Mouse (Mus musculus) liver, embryonic 15.5 days (tissue): ENCODE measurements around the gene Spg11. TPM values are rescaled to one million over a fixed set of nuclear protein-coding genes. Genes with fewer than 3 reads are reported as not detected.

Experiments used
- ATAC-seq: fragments of 200-750 bp; cut with Nextera tagmentation; 2 replicates; pipeline ENCODE4 v1.8.0; 2017; ENCODE audit warnings: moderate number of reproducible peaks, mild to moderate bottlenecking, moderate library complexity; ENCODE audit not compliant: insufficient read depth
- H3K27ac ChIP-seq: fragments of 300-500 bp; sonication (generic); replicated peaks from 2 replicates; pipeline ENCODE4 v1.5.1; 2015; ENCODE audit warnings: mild to moderate bottlenecking, inconsistent platforms
- H3K27me3 ChIP-seq: fragments of 300-500 bp; sonication (generic); 2 replicates; pipeline ENCODE4 v1.6.1; 2015; ENCODE audit warnings: mild to moderate bottlenecking, inconsistent platforms
- H3K36me3 ChIP-seq: fragments of 300-500 bp; sonication (generic); replicated peaks from 2 replicates; pipeline ENCODE4 v1.6.1; 2015; ENCODE audit warnings: moderate library complexity, mild to moderate bottlenecking, inconsistent platforms
- H3K4me1 ChIP-seq: fragments of 300-500 bp; sonication (generic); replicated peaks from 2 replicates; pipeline ENCODE4 v1.6.1; 2015; ENCODE audit warnings: inconsistent platforms
- H3K4me2 ChIP-seq: fragments of 300-500 bp; sonication (generic); 2 replicates; pipeline ENCODE4 v1.6.1; 2015; ENCODE audit warnings: moderate library complexity, mild to moderate bottlenecking, inconsistent platforms
- H3K4me3 ChIP-seq: fragments of 300-500 bp; sonication (generic); replicated peaks from 2 replicates; pipeline ENCODE4 v1.5.1; 2015; ENCODE audit warnings: mild to moderate bottlenecking, inconsistent platforms
- H3K9ac ChIP-seq: fragments of 300-500 bp; sonication (generic); 2 replicates; pipeline ENCODE4 v1.6.1; 2015; ENCODE audit warnings: moderate library complexity, mild to moderate bottlenecking, inconsistent platforms
- H3K9me3 ChIP-seq: fragments of 300-500 bp; sonication (generic); replicated peaks from 2 replicates; pipeline ENCODE4 v1.6.1; 2016; ENCODE audit warnings: inconsistent platforms
- WGBS: fragments of 180-500 bp; shearing (Covaris S2); methylation state at CpG from one replicate; pipeline ENCODE4 v1.1.7; 2015; ENCODE audit warnings: mixed read lengths; ENCODE audit not compliant: insufficient replicate concordance; 5-methylcytosine and 5-hydroxymethylcytosine counted together
- polyA plus RNA-seq: library from polyadenylated mRNA; unstranded; fragments of >200 nt; fragmentation: Nextera tagmentation; extraction: Ambion mirVana; gene quantifications from 2 replicates; pipeline ENCODE4 v1.2.1, GENCODE M21; 2015

Spg11 gene
- polyA plus RNA-seq, 1 experiment from 2014 or later: 2.7 TPM

- WGBS: 60% methylated on average over 2 of the region's 2 CpGs
- peaks cover 23% of the 10 kb centered on the region for H3K36me3 ChIP-seq
- H3K4me2 ChIP-seq: no peak overlapping the region
- no peak overlapping the region for H3K4me3 ChIP-seq
- peak overlapping the region; percentile 20; the same call in 1 of the 2 replicates for H3K27ac ChIP-seq
- no peaks in the 10 kb centered on the region for H3K9me3 ChIP-seq
- H3K27me3 ChIP-seq: no peaks in the 10 kb centered on the region
- no peak for ATAC-seq
- H3K9ac ChIP-seq: no peak overlapping the region
- H3K4me1 ChIP-seq: peaks cover 46% of the 10 kb centered on the region
These were observed 37.1 kb upstream of the Spg11 start for GRCm38 (mm10) chr2:122155292-122155691.

GRCm38 (mm10) chr2:122154479-122154878 lies 36.3 kb upstream of the Spg11 start:
- H3K36me3 ChIP-seq: peaks cover 23% of the 10 kb centered on the region
- H3K27ac ChIP-seq: no peak overlapping the region
- no peaks in the 10 kb centered on the region for H3K27me3 ChIP-seq
- no peak for ATAC-seq
- WGBS: 77% methylated on average over 2 of the region's 2 CpGs
- peaks cover 49% of the 10 kb centered on the region for H3K4me1 ChIP-seq
- H3K9me3 ChIP-seq: no peaks in the 10 kb centered on the region
- H3K9ac ChIP-seq: no peak overlapping the region
- H3K4me2 ChIP-seq: no peak overlapping the region
- H3K4me3 ChIP-seq: no peak overlapping the region

DNA sequence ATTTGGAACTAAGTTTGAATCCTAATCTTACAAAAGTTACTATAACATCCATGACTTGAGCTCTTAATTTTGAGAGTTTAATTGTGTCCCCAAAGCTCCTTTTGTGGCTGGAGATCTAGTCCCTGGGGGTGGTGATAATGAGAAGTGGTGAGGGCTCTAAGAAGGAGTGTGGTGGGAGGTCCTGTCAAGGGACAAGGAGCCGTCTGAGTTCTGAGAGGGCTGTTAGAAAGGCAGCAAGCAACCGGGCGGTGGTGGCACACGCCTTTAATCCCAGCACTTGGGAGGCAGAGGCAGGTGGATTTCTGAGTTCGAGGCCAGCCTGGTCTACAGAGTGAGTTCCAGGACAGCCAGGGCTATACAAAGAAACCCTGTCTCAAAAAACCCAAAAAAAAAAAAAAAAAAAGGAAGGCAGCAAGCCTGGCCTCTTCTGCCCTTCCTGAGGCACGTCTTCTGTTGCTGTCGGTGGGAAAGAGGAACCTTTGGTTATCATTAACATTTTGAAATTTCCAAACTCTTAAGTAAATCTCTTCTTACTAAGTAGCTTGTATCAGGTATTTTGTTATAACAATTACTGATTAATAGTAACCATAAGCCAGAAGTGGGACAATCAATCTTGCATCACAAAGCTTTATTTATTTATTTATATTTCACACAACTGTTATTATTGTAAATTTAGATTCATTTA lies 35.6 kb upstream of the Spg11 start:
- Histone ChIP-seq H3K36me3 (peaks cover 23% of the 10 kb centered on the region), H3K9me3 (no peaks in the 10 kb centered on the region), H3K27me3 (no peaks in the 10 kb centered on the region), H3K4me1 (peaks cover 52% of the 10 kb centered on the region), H3K27ac (0 out of 2 replicates have a peak overlapping the region, but pooled peaks have one; percentile 22), H3K9ac (no peak overlapping the region), H3K4me2 (no peak overlapping the region), H3K4me3 (no peak overlapping the region)
- no peak for ATAC-seq
- WGBS: 37% methylated on average over 7 of the region's 7 CpGs

DNA sequence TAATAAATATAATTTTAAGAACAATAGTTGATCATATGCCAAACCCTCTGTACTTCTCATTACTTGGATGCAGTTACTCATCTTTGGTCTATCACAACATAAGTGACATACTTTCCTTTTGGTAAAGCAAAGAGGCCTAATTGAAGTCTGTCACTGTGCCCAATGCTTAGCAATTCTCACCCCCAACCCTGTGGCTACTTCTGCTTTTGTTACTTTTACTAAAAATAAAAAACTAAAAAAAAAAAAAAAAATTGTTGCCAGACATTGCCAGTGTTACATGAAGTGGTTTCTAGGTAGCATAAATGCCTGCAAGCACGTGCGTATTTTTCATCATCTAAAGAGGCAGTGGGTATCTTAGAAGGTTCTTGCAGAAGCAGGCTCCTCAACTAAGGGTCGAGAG lies 34.7 kb upstream of the Spg11 start:
- H3K36me3 ChIP-seq: peaks cover 23% of the 10 kb centered on the region
- no peaks in the 10 kb centered on the region for H3K9me3 ChIP-seq
- 63% methylated on average over 3 of the region's 3 CpGs for WGBS
- no peaks in the 10 kb centered on the region for H3K27me3 ChIP-seq
- H3K27ac ChIP-seq: peak overlapping the region; percentile 39; the same call in 1 of the 2 replicates
- no peak overlapping the region for H3K4me3 ChIP-seq
- no peak overlapping the region for H3K9ac ChIP-seq
- peaks cover 62% of the 10 kb centered on the region for H3K4me1 ChIP-seq
- no peak for ATAC-seq
- no peak overlapping the region for H3K4me2 ChIP-seq

DNA sequence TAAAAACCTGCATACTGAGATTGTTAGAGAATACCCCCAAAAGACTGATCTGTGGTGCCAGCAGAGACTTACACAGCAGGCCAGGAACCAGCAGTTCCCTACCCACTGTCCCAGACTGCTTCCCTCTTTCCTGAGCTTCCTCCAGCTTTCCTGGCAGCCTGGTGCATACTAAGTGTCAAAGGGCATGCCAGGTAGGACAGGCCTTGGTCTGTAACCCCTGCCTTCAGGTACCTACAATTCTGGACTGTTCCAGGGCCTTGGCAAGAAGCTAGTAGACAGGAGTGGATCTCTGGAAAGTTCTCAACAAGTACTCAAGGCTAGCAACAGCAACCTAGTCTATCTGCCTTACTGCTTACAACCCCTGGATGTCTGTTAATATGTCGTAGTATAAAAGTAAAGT lies 33.0 kb upstream of the Spg11 start:
- H3K27me3 ChIP-seq: no peaks in the 10 kb centered on the region
- H3K36me3 ChIP-seq: peaks cover 23% of the 10 kb centered on the region
- H3K4me2 ChIP-seq: no peak overlapping the region
- H3K4me1 ChIP-seq: peaks cover 68% of the 10 kb centered on the region
- no peak overlapping the region for H3K27ac ChIP-seq
- WGBS: 61% methylated on average over 1 of the region's 1 CpGs
- no peak for ATAC-seq
- no peak overlapping the region for H3K4me3 ChIP-seq
- no peaks in the 10 kb centered on the region for H3K9me3 ChIP-seq
- no peak overlapping the region for H3K9ac ChIP-seq

DNA sequence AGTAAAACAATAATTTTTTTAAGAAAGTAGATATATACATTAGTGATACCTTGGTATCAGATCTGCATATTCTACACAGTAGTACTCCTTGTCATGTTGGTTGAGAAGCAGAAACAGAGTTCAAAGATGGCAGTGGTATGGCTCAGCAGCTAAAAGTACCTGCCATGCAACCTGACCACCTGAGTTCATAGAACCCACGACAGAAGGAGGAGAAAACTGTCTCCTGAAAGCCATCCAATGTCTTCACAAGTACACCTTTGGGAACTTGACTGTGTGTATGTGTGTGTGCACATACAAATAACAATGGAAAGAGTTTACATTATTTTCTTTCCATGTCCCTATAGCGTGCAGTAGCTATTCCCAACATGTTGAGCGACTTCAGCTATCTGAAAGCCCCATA lies 31.5 kb upstream of the Spg11 start:
- H3K9ac ChIP-seq: no peak overlapping the region
- peaks cover 23% of the 10 kb centered on the region for H3K36me3 ChIP-seq
- H3K27me3 ChIP-seq: no peaks in the 10 kb centered on the region
- no peak for ATAC-seq
- no peak overlapping the region for H3K27ac ChIP-seq
- peaks cover 61% of the 10 kb centered on the region for H3K4me1 ChIP-seq
- peak overlapping the region; percentile 94 for H3K4me2 ChIP-seq
- 70% methylated on average over 3 of the region's 3 CpGs for WGBS
- no peaks in the 10 kb centered on the region for H3K9me3 ChIP-seq
- H3K4me3 ChIP-seq: 0 out of 2 replicates have a peak overlapping the region, but pooled peaks have one; percentile 72

DNA sequence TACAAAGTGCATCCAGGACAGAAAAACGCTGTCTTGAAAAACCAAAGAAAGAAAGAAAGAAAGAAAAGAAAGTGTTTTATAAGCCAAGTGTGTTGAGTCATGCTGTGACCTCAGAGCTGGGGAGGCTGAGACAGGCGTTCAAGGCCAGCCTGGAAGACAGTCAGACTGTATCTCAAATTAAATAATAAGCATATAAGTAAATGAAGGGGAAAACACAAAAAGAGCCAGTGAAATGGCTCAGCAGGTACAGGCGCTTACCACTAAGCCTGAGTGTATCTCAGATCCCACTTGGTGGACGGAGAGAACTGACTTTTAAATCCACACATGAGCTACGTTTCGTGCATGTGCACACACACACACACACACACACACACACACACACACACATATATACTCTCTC lies 31.1 kb upstream of the Spg11 start:
- peak overlapping the region; percentile 79; the same call in 1 of the 2 replicates for H3K9ac ChIP-seq
- no peaks in the 10 kb centered on the region for H3K27me3 ChIP-seq
- H3K4me3 ChIP-seq: peak overlapping the region; percentile 72
- H3K4me2 ChIP-seq: peak overlapping the region; percentile 94
- no peaks in the 10 kb centered on the region for H3K9me3 ChIP-seq
- WGBS: 73% methylated on average over 6 of the region's 6 CpGs
- H3K4me1 ChIP-seq: peaks cover 57% of the 10 kb centered on the region
- peaks cover 20% of the 10 kb centered on the region for H3K36me3 ChIP-seq
- no peak for ATAC-seq
- no peak overlapping the region for H3K27ac ChIP-seq

- Histone ChIP-seq H3K9me3 (no peaks in the 10 kb centered on the region), H3K4me1 (peaks cover 56% of the 10 kb centered on the region), H3K27ac (peak overlapping the region; percentile 82), H3K27me3 (no peaks in the 10 kb centered on the region), H3K36me3 (peaks cover 16% of the 10 kb centered on the region), H3K4me2 (peak overlapping the region; percentile 94), H3K9ac (peak overlapping the region; percentile 79), H3K4me3 (peak overlapping the region; percentile 72)
- 6% methylated on average over 18 of the region's 18 CpGs for WGBS
- peak; percentile 11 for ATAC-seq
These were observed 30.2 kb upstream of the Spg11 start for GRCm38 (mm10) chr2:122148242-122148917.

GRCm38 (mm10) chr2:122147508-122148241 lies 29.5 kb upstream of the Spg11 start, which contains the start of gene B2m:
Gene B2m (plus strand): TSS chr2:122147686.
- Histone ChIP-seq H3K4me2 (peak within 1 kb of the TSS; percentile 94), H3K27me3 (no peaks in the 10 kb centered on the region), H3K4me1 (peaks cover 56% of the 10 kb centered on the region), H3K9ac (peak within 1 kb of the TSS; percentile 79), H3K36me3 (peaks cover 16% of the 10 kb centered on the region), H3K4me3 (peak within 1 kb of the TSS; percentile 72), H3K9me3 (no peaks in the 10 kb centered on the region), H3K27ac (peak within 1 kb of the TSS; percentile 82)
- WGBS: under 1% methylated on average over 40 of the region's 40 CpGs
- peak; percentile 91 for ATAC-seq

GRCm38 (mm10) chr2:122146687-122147086 lies 28.5 kb upstream of the Spg11 start:
- Histone ChIP-seq H3K9ac (no peak overlapping the region), H3K4me2 (peak overlapping the region; percentile 94), H3K27ac (peak overlapping the region; percentile 82)

DNA sequence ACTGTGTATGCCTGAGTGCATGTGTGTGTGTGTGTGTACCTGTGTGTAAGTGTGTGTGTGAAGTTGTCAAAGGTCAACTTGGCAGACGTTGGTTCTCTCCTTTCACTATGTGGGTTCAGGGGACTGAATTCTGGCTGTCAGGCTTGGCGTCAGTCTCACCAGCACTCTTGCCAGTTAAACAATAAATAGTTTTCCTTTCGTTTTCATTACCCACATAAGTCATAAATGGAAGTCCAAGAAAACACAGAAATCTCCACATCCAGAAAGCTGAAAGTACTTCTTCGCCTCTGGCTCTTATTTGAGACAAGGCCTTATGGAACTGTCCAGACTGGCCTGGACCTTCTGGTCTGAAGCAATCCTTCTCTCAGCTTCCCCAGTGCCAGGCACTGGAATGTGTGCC lies 27.6 kb upstream of the Spg11 start:
- ATAC-seq: no peak
- Histone ChIP-seq H3K4me3 (no peak overlapping the region), H3K27me3 (no peaks in the 10 kb centered on the region), H3K4me2 (no peak overlapping the region), H3K9ac (no peak overlapping the region), H3K9me3 (no peaks in the 10 kb centered on the region), H3K36me3 (peaks cover 1% of the 10 kb centered on the region; the same call in 1 of the 2 replicates), H3K27ac (no peak overlapping the region), H3K4me1 (peaks cover 44% of the 10 kb centered on the region)
- WGBS: 55% methylated on average over 4 of the region's 4 CpGs

More at GRCm38 (mm10) chr2:122146687-122147086, 28.5 kb upstream of the Spg11 start:
- no peaks in the 10 kb centered on the region for H3K27me3 ChIP-seq
- peaks cover 49% of the 10 kb centered on the region for H3K4me1 ChIP-seq
- peaks cover 9% of the 10 kb centered on the region for H3K36me3 ChIP-seq
- no peaks in the 10 kb centered on the region for H3K9me3 ChIP-seq
- H3K4me3 ChIP-seq: peak overlapping the region; percentile 72
- WGBS: 68% methylated on average over 6 of the region's 6 CpGs
- no peak for ATAC-seq
